Mouse (Mus musculus): Measurements from ENCODE around the gene Bcl6.

Bcl6 gene

GRCm38 (mm10) chr16:23973635-23974367, 14.9 kb downstream of the Bcl6 start:
- no peak for DNase-seq (ENCODE audit: low spot score in 2 of 2)

- DNase-seq (ENCODE audit: low spot score in 2 of 2): no peak
These were observed 15.8 kb downstream of the Bcl6 start for GRCm38 (mm10) chr16:23972901-23973300.

- DNase-seq (ENCODE audit: low spot score in 2 of 2): no peak
These were observed 16.4 kb downstream of the Bcl6 start for GRCm38 (mm10) chr16:23972126-23972740.

- DNase-seq (ENCODE audit: low spot score in 2 of 2): peak in 1 of 2 experiments; percentile 24
These were observed 18.7 kb downstream of the Bcl6 start for GRCm38 (mm10) chr16:23969919-23970318.

GRCm38 (mm10) chr16:23968888-23969287, 19.8 kb downstream of the Bcl6 start:
- DNase-seq (ENCODE audit: low spot score in 2 of 2): no peak

GRCm38 (mm10) chr16:23967301-23967700, 21.4 kb downstream of the Bcl6 start:
- DNase-seq (ENCODE audit: low spot score in 2 of 2): no peak

- DNase-seq (ENCODE audit: low spot score in 2 of 2): no peak
These were observed 22.6 kb downstream of the Bcl6 start for GRCm38 (mm10) chr16:23966066-23966465.

- DNase-seq (ENCODE audit: low spot score in 2 of 2): no peak
These were observed 23.8 kb downstream of the Bcl6 start for GRCm38 (mm10) chr16:23964706-23965367.

- DNase-seq (ENCODE audit: low spot score in 2 of 2): no peak
These were observed 24.6 kb downstream of the Bcl6 start for GRCm38 (mm10) chr16:23963896-23964668.

GRCm38 (mm10) chr16:23962401-23962800, 26.3 kb downstream of the Bcl6 start:
- peak in 1 of 2 experiments; percentile 30 for DNase-seq (ENCODE audit: low spot score in 2 of 2)

GRCm38 (mm10) chr16:23958938-23959337, 29.7 kb downstream of the Bcl6 start:
- no peak for DNase-seq (ENCODE audit: low spot score in 2 of 2)

- no peak for DNase-seq (ENCODE audit: low spot score in 2 of 2)
These were observed 34.7 kb downstream of the Bcl6 start for GRCm38 (mm10) chr16:23953959-23954260.

GRCm38 (mm10) chr16:23953189-23953958, 35.3 kb downstream of the Bcl6 start:
- peak in 1 of 2 experiments; percentile 35 for DNase-seq (ENCODE audit: low spot score in 2 of 2)

- DNase-seq (ENCODE audit: low spot score in 2 of 2): no peak
These were observed 36.4 kb downstream of the Bcl6 start for GRCm38 (mm10) chr16:23952101-23952727.

GRCm38 (mm10) chr16:23947654-23948053, 41.0 kb downstream of the Bcl6 start:
- DNase-seq (ENCODE audit: low spot score in 2 of 2): no peak

GRCm38 (mm10) chr16:23944801-23945200, 43.9 kb downstream of the Bcl6 start:
- DNase-seq (ENCODE audit: low spot score in 2 of 2): no peak

GRCm38 (mm10) chr16:23934397-23934796, 54.3 kb downstream of the Bcl6 start:
- DNase-seq (ENCODE audit: low spot score in 2 of 2): no peak

GRCm38 (mm10) chr16:23932294-23932693, 56.4 kb downstream of the Bcl6 start, which contains the start of gene Rtp2:
Rtp2 (minus strand) TSS chr16:23932394.
- DNase-seq (ENCODE audit: low spot score in 2 of 2): no peak

GRCm38 (mm10) chr16:23931275-23931674, 57.4 kb downstream of the Bcl6 start:
- no peak for DNase-seq (ENCODE audit: low spot score in 2 of 2)

GRCm38 (mm10) chr16:23930426-23931073, 58.1 kb downstream of the Bcl6 start:
- DNase-seq (ENCODE audit: low spot score in 2 of 2): no peak
